Mouse (Mus musculus) v-Abl transformed pro-B cells (cell line): ENCODE data around the gene Cd40lg.

Source experiments
- in situ Hi-C, 2 experiments: fragments of 400-800 bp; cut with MboI; formaldehyde crosslinking; loops; one replicate each; pipeline ENCODE4 v1.15.1; 2025; ENCODE audit not compliant: unreplicated experiment in 2 of 2

Cd40lg gene

GRCm38 (mm10) chrX:57253329-57254055 is 41.5 kb downstream of the Cd40lg start:
- in situ Hi-C loops, result no loop called here

- in situ Hi-C loops, result no loop called here
Measured at GRCm38 (mm10) chrX:57260744-57261143, 48.8 kb downstream of the Cd40lg start.

GRCm38 (mm10) chrX:57263515-57263914 is 51.6 kb downstream of the Cd40lg start:
- in situ Hi-C loops, result no loop called here
